ENCODE assay signal across 15 mouse cellular contexts in genomic region chr1:154798771-154799170, GRCm38 (mm10).
"Had no signal": no experiment of that assay in that cellular context is flagged by ENCODE, and none has a peak within 500 bp of the region (broad histone marks: within the 10 kb centered on the region; RNA-seq: fewer than 3 reads in every experiment).

No protein-coding gene starts in this region.

- H3K9me3 ChIP-seq: limb, embryonic 15.5 days; liver, embryonic 12.5 days; lung, embryonic 15.5 days; neural tube, embryonic 12.5 days had no signal

- DNase-seq: kidney, adult 9 months; kidney, postnatal 36 days; lung, postnatal 14 days; midbrain, embryonic 14.5 days; retina, postnatal 1 day; right cerebral cortex, postnatal 4 days; spleen, adult 18-20 months; thymus, adult 18-20 months; thymus, postnatal 14 days had no signal

- H3K27me3 ChIP-seq: limb, embryonic 15.5 days; liver, embryonic 12.5 days; lung, embryonic 15.5 days; neural tube, embryonic 12.5 days had no signal

- H3K4me3 ChIP-seq: layer of hippocampus, adult 2 months; left cerebral cortex, adult 2 months; limb, embryonic 15.5 days; liver, embryonic 12.5 days; lung, embryonic 15.5 days; neural tube, embryonic 12.5 days had no signal

- H3K4me1 ChIP-seq: liver, embryonic 12.5 days; lung, embryonic 15.5 days; neural tube, embryonic 12.5 days had no signal

- H3K36me3 ChIP-seq: limb, embryonic 15.5 days; liver, embryonic 12.5 days; lung, embryonic 15.5 days; neural tube, embryonic 12.5 days had no signal
